Mouse (Mus musculus): Measurements from ENCODE around the gene Tgm1. TPM values are rescaled to one million over a fixed set of nuclear protein-coding genes. Genes with fewer than 3 reads are reported as not detected.

The Tgm1 gene
- polyA plus RNA-seq, 1 experiment from 2014 or later = 0.10 TPM

DNA sequence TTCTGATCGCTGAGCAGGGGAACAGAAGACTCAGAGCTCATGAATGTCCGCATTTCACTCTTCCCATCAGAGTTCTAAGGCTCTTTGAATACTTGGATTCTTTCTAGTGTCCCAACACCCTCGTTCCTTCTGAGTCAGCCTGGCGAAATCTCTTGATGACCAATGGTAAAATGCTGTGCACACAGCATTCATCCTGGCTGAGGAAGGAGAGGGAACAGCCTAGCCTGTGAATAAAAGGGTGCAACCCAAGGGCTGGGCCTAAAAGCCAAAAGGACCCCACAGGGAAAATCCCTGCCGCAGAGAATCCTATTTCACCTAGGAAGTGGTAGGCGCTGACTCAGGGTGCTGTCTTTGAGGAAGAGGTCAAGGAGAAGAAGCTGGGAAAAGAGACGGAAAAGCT lies 16.4 kb upstream of the Tgm1 start:
- WGBS = 71% methylated on average over 7 of the region's 7 CpGs

DNA sequence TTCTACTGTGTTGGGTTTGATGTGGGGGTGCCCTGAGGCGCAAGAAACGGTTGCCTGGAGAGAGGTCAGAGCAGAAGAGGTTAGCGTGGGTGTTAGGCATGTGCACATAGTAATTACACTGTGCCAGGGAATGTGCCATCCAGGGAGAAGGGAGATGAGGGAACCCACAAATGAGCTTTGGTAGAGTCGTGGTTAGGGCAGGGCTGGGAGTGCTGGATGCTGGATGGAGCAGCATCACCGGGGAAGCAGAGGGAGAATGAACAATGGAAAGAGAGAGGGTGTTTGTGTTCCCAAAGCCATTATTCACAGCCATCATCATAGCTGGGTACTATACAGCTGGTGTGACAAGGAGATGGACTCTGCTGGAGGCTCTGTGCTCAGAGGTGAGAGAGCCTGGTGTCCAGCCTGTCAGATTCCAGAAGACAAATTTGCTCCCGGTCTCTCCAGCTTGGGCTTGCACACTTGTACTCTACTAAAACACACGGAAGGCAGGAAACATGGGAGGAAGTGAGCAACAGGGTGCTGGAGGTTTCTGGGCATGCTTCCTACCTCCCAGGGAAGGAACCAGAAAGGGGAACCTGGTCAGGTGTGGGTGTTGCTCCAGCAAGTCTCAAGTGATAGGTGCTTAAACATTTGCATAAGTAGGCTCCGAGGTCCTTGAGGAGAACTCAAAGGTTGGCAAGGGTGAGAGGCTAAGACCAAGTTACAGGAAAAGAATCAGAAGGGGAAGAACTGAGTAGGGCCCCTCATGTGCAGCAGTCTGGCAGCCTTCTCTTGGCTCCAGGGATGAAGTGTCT lies 14.4 kb upstream of the Tgm1 start:
- Histone ChIP-seq H3K27ac (ENCODE audit: low read depth, low read length) (no peak overlapping the region), H3K4me3 (ENCODE audit: low read depth, low read length) (no peak overlapping the region), H3K27me3 (replicated peaks; ENCODE audit: control insufficient read depth, insufficient read depth, low read length) (no peaks in the 10 kb centered on the region), H3K4me1 (ENCODE audit: control insufficient read depth, insufficient read depth, low read length) (no peaks in the 10 kb centered on the region), H3K9ac (ENCODE audit: low read length) (no peak overlapping the region), H3K36me3 (ENCODE audit: control insufficient read depth, insufficient read depth, low read length) (no peaks in the 10 kb centered on the region), H3K4me2 (ENCODE audit: low read length) (no peak overlapping the region), H3K9me3 (replicated peaks; ENCODE audit: control insufficient read depth, low read length) (no peaks in the 10 kb centered on the region)
- DNase-seq (ENCODE audit: low spot score) (no peak), ATAC-seq (no peak)
- WGBS = 74% methylated on average over 8 of the region's 8 CpGs

More for the DNA sequence above, 16.4 kb upstream of the Tgm1 start:
- H3K4me1 ChIP-seq (ENCODE audit: control insufficient read depth, insufficient read depth, low read length) = no peaks in the 10 kb centered on the region
- H3K36me3 ChIP-seq (ENCODE audit: control insufficient read depth, insufficient read depth, low read length) = no peaks in the 10 kb centered on the region
- H3K9ac ChIP-seq (ENCODE audit: low read length) = no peak overlapping the region
- H3K9me3 ChIP-seq (replicated peaks; ENCODE audit: control insufficient read depth, low read length) = no peaks in the 10 kb centered on the region
- no peak overlapping the region for H3K4me3 ChIP-seq (ENCODE audit: low read depth, low read length)
- no peaks in the 10 kb centered on the region for H3K27me3 ChIP-seq (replicated peaks; ENCODE audit: control insufficient read depth, insufficient read depth, low read length)
- no peak overlapping the region for H3K27ac ChIP-seq (ENCODE audit: low read depth, low read length)
- no peak overlapping the region for H3K4me2 ChIP-seq (ENCODE audit: low read length)
- no peak for ATAC-seq
- no peak for DNase-seq (ENCODE audit: low spot score)

- no peak for ATAC-seq
- H3K4me1 ChIP-seq (ENCODE audit: control insufficient read depth, insufficient read depth, low read length) = no peaks in the 10 kb centered on the region
- H3K4me3 ChIP-seq (ENCODE audit: low read depth, low read length) = no peak overlapping the region
- no peaks in the 10 kb centered on the region for H3K9me3 ChIP-seq (replicated peaks; ENCODE audit: control insufficient read depth, low read length)
- H3K27ac ChIP-seq (ENCODE audit: low read depth, low read length) = no peak overlapping the region
- no peaks in the 10 kb centered on the region for H3K36me3 ChIP-seq (ENCODE audit: control insufficient read depth, insufficient read depth, low read length)
- no peak overlapping the region for H3K9ac ChIP-seq (ENCODE audit: low read length)
- no peak for DNase-seq (ENCODE audit: low spot score)
- no peaks in the 10 kb centered on the region for H3K27me3 ChIP-seq (replicated peaks; ENCODE audit: control insufficient read depth, insufficient read depth, low read length)
- H3K4me2 ChIP-seq (ENCODE audit: low read length) = no peak overlapping the region
These were observed 12.5 kb upstream of the Tgm1 start for GRCm38 (mm10) chr14:55726261-55726660.

GRCm38 (mm10) chr14:55724411-55724871 lies 10.7 kb upstream of the Tgm1 start:
- Histone ChIP-seq H3K4me2 (ENCODE audit: low read length) (no peak overlapping the region), H3K4me1 (ENCODE audit: control insufficient read depth, insufficient read depth, low read length) (no peaks in the 10 kb centered on the region), H3K27me3 (replicated peaks; ENCODE audit: control insufficient read depth, insufficient read depth, low read length) (no peaks in the 10 kb centered on the region), H3K36me3 (ENCODE audit: control insufficient read depth, insufficient read depth, low read length) (peaks cover under 1% of the 10 kb centered on the region; the same call in 1 of the 2 replicates), H3K9ac (ENCODE audit: low read length) (no peak overlapping the region), H3K9me3 (replicated peaks; ENCODE audit: control insufficient read depth, low read length) (no peaks in the 10 kb centered on the region), H3K4me3 (ENCODE audit: low read depth, low read length) (no peak overlapping the region), H3K27ac (ENCODE audit: low read depth, low read length) (no peak overlapping the region)
- 64% methylated on average over 8 of the region's 8 CpGs for WGBS
- DNase-seq (ENCODE audit: low spot score) (no peak), ATAC-seq (no peak)

GRCm38 (mm10) chr14:55723433-55723832 lies 9.7 kb upstream of the Tgm1 start:
- ATAC-seq = no peak
- Histone ChIP-seq H3K36me3 (ENCODE audit: control insufficient read depth, insufficient read depth, low read length) (peaks cover 10% of the 10 kb centered on the region), H3K9me3 (replicated peaks; ENCODE audit: control insufficient read depth, low read length) (no peaks in the 10 kb centered on the region), H3K27ac (ENCODE audit: low read depth, low read length) (no peak overlapping the region), H3K4me1 (ENCODE audit: control insufficient read depth, insufficient read depth, low read length) (no peaks in the 10 kb centered on the region), H3K4me3 (ENCODE audit: low read depth, low read length) (no peak overlapping the region), H3K4me2 (ENCODE audit: low read length) (no peak overlapping the region), H3K9ac (ENCODE audit: low read length) (no peak overlapping the region), H3K27me3 (replicated peaks; ENCODE audit: control insufficient read depth, insufficient read depth, low read length) (no peaks in the 10 kb centered on the region)
- 96% methylated on average over 7 of the region's 7 CpGs for WGBS
- DNase-seq (ENCODE audit: low spot score) = no peak

DNA sequence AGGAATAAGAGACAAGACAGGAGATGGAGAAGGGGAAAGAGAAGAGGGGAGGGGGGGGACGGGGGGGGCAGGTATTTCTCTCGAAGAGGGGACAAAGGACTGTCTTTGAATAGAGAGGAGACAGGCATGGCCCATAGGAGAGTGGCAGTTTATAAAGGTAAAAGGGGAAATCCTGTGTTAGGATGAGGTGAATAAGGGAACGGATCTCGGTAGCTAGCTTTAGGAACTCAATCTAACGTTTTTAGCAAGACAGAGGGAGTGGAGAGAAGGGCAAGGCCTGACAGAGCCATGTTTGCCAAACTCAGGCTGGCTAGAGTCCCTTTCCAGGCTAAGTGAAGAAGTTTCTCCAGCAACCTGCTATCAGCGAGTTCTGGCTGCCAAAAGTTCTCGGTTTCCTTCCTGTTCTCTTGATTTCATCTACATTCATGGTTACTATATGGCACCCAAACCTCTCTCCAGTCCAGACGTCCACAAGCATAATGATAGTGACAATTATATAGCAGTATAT lies 8.8 kb upstream of the Tgm1 start:
- peak overlapping the region; percentile 87 for H3K9ac ChIP-seq (ENCODE audit: low read length)
- H3K27ac ChIP-seq (ENCODE audit: low read depth, low read length) = no peak overlapping the region
- ATAC-seq (peak; percentile 27), DNase-seq (ENCODE audit: low spot score) (no peak)
- WGBS = 45% methylated on average over 8 of the region's 8 CpGs
- H3K4me1 ChIP-seq (ENCODE audit: control insufficient read depth, insufficient read depth, low read length) = no peaks in the 10 kb centered on the region
- H3K4me3 ChIP-seq (ENCODE audit: low read depth, low read length) = peak overlapping the region; percentile 77
- H3K27me3 ChIP-seq (replicated peaks; ENCODE audit: control insufficient read depth, insufficient read depth, low read length) = no peaks in the 10 kb centered on the region
- H3K9me3 ChIP-seq (replicated peaks; ENCODE audit: control insufficient read depth, low read length) = no peaks in the 10 kb centered on the region
- H3K36me3 ChIP-seq (ENCODE audit: control insufficient read depth, insufficient read depth, low read length) = peaks cover 15% of the 10 kb centered on the region
- peak overlapping the region; percentile 75 for H3K4me2 ChIP-seq (ENCODE audit: low read length)

DNA sequence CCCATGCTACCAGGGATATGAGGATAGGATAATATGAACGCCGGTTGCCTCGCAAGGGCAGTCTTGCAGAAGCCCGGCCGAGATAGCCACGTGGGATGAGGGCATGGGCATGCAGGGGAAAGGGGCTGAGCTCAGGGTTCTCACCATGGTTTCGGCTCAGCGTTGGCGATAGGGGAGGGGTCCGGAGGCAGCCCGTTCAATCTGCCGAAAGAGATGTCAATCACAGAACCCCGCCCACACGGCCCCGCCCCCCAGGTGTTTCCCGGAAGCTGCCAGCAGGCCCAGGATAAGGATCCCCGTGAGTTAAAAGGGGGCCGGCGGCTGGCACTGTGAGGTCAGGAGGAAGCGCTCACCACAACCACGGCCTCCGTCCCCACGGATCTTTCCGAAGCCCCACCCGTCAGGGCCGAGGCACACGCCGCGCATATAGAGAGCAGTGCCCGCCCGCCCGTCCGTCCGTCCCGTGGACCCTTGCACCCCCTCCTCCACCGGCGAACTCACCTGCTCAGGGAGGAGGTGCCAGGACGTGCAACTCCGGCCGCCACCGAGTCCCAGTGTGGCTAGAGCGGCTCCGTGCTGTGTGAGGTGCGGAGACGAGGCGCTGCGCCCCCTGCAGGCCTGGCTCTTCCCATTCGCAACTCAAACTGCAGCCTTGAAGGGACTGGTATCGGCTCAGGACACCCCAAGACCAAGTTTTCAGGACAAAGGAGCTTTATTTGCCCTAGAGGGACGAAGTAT lies 8.1 kb upstream of the Tgm1 start, which contains the start of gene Rabggta:
TSS of gene Rabggta (minus strand) at position 564 of the 738 bp plus-strand sequence.
- Histone ChIP-seq H3K4me2 (ENCODE audit: low read length) (peak within 1 kb of the TSS; percentile 75), H3K4me3 (ENCODE audit: low read depth, low read length) (peak within 1 kb of the TSS; percentile 77), H3K9ac (ENCODE audit: low read length) (peak within 1 kb of the TSS; percentile 87), H3K9me3 (replicated peaks; ENCODE audit: control insufficient read depth, low read length) (no peaks in the 10 kb centered on the region), H3K4me1 (ENCODE audit: control insufficient read depth, insufficient read depth, low read length) (no peaks in the 10 kb centered on the region), H3K27me3 (replicated peaks; ENCODE audit: control insufficient read depth, insufficient read depth, low read length) (no peaks in the 10 kb centered on the region), H3K36me3 (ENCODE audit: control insufficient read depth, insufficient read depth, low read length) (peaks cover 22% of the 10 kb centered on the region), H3K27ac (ENCODE audit: low read depth, low read length) (peak within 1 kb of the TSS; percentile 84)
- DNase-seq (ENCODE audit: low spot score) (peak; percentile 96), ATAC-seq (peak; percentile 97)
- under 1% methylated on average over 50 of the region's 50 CpGs for WGBS

DNA sequence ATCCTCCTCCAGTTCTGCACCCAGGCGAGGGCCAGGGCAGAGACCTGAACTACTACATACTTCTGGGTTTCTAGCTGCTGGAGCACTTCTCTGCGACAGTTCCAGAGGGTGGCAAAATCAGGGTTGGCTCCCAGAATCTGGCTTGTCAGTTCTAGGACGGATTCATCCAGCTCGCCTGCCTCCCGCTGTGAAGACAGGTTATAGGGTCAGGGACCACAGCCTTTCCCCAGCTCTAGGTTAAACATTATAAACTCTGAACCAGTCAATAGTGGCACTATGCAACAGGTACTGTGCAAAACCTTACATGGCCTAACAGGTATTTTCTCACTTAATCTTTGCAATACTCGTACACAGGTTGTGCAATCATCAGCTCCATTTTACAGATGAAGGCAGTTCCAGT lies 7.3 kb upstream of the Tgm1 start:
- H3K4me3 ChIP-seq (ENCODE audit: low read depth, low read length) = peak overlapping the region; percentile 77
- no peaks in the 10 kb centered on the region for H3K4me1 ChIP-seq (ENCODE audit: control insufficient read depth, insufficient read depth, low read length)
- no peak overlapping the region for H3K9ac ChIP-seq (ENCODE audit: low read length)
- H3K27ac ChIP-seq (ENCODE audit: low read depth, low read length) = no peak overlapping the region
- peak overlapping the region; percentile 75 for H3K4me2 ChIP-seq (ENCODE audit: low read length)
- 76% methylated on average over 6 of the region's 6 CpGs for WGBS
- DNase-seq (ENCODE audit: low spot score) (no peak), ATAC-seq (no peak)
- H3K36me3 ChIP-seq (ENCODE audit: control insufficient read depth, insufficient read depth, low read length) = peaks cover 27% of the 10 kb centered on the region
- H3K27me3 ChIP-seq (replicated peaks; ENCODE audit: control insufficient read depth, insufficient read depth, low read length) = no peaks in the 10 kb centered on the region
- H3K9me3 ChIP-seq (replicated peaks; ENCODE audit: control insufficient read depth, low read length) = no peaks in the 10 kb centered on the region
